Mouse (Mus musculus) ES-E14 (cell line): ENCODE measurements around the gene Lhcgr.

Experiments
- MAFK ChIP-seq: IDR thresholded peaks from 2 replicates; pipeline ENCODE4 v1.6.1; 2014; ENCODE audit warnings: mild to moderate bottlenecking, low read depth, low read length, inconsistent platforms; ENCODE audit not compliant: insufficient read depth
- ZC3H11A ChIP-seq: IDR thresholded peaks from 2 replicates; pipeline ENCODE4 v1.6.1; 2012; ENCODE audit warnings: low read depth, mild to moderate bottlenecking, inconsistent platforms, low read length, borderline replicate concordance

- no peak for TF ChIP-seq ZC3H11A
- TF ChIP-seq MAFK: no peak
Measured at GRCm38 (mm10) chr17:88769283-88769859, 22.4 kb downstream of the Lhcgr start.
